Mouse (Mus musculus): ENCODE results near the gene Pitpnm2.

GRCm38 (mm10) chr5:124138066-124138465 is 111.5 kb downstream of the Pitpnm2 start:
- TF ChIP-seq CTCF (conservative IDR thresholded peaks at IDR 0.05; ENCODE audit: insufficient read depth, insufficient read length, low read depth, low read length): no peak
- no peak for TF ChIP-seq POLR2A (IDR thresholded peaks at IDR 0.05; ENCODE audit: low read depth, low read length)
